Mouse (Mus musculus) ES-Bruce4 (cell line): ENCODE measurements at regions not wholly inside any gene's neighbourhood (a gene's known extent, or its start where the extent isn't known, plus 50 kb on each side); places are given as distances from the start of the nearest gene placed in this dataset.

Experiments
- H3K27ac ChIP-seq: 2 replicates; pipeline ENCODE4 v1.5.1; 2012; ENCODE audit warnings: low read length, inconsistent platforms; ENCODE audit not compliant: insufficient read depth
- H3K27me3 ChIP-seq: 2 replicates; pipeline ENCODE4 v1.6.1; 2012; ENCODE audit warnings: mild to moderate bottlenecking, low read length, inconsistent platforms; ENCODE audit not compliant: control insufficient read depth, poor library complexity, insufficient read depth, severe bottlenecking
- H3K36me3 ChIP-seq: 2 replicates; pipeline ENCODE4 v1.6.1; 2012; ENCODE audit warnings: inconsistent platforms, mild to moderate bottlenecking, low read length, moderate library complexity; ENCODE audit not compliant: control insufficient read depth, poor library complexity, insufficient read depth, severe bottlenecking
- H3K4me1 ChIP-seq: one replicate; pipeline ENCODE4 v1.8.1; 2011; ENCODE audit warnings: low read length; ENCODE audit not compliant: control insufficient read depth, insufficient read depth
- H3K4me3 ChIP-seq: 2 replicates; pipeline ENCODE4 v1.5.1; 2011; ENCODE audit warnings: low read depth, mild to moderate bottlenecking, low read length
- H3K9ac ChIP-seq: 2 replicates; pipeline ENCODE4 v1.6.1; 2012; ENCODE audit warnings: low read depth, mild to moderate bottlenecking, inconsistent platforms; ENCODE audit not compliant: poor library complexity, severe bottlenecking
- H3K9me3 ChIP-seq: replicated peaks from 2 replicates; pipeline ENCODE4 v1.6.1; 2012; ENCODE audit warnings: mild to moderate bottlenecking, low read length, inconsistent platforms; ENCODE audit not compliant: control insufficient read depth, poor library complexity, insufficient read depth, severe bottlenecking
- CTCF ChIP-seq: IDR thresholded peaks from one replicate; pipeline ENCODE4 v1.8.1; 2011; ENCODE audit warnings: low read depth, low read length
- EP300 ChIP-seq: IDR thresholded peaks from 2 replicates; pipeline ENCODE4 v1.6.1; 2011; ENCODE audit warnings: low read depth, low read length; ENCODE audit not compliant: insufficient read depth
- POLR2A ChIP-seq: IDR thresholded peaks from one replicate; pipeline ENCODE4 v1.8.1; 2011; ENCODE audit warnings: low read length; ENCODE audit not compliant: insufficient read depth

DNA sequence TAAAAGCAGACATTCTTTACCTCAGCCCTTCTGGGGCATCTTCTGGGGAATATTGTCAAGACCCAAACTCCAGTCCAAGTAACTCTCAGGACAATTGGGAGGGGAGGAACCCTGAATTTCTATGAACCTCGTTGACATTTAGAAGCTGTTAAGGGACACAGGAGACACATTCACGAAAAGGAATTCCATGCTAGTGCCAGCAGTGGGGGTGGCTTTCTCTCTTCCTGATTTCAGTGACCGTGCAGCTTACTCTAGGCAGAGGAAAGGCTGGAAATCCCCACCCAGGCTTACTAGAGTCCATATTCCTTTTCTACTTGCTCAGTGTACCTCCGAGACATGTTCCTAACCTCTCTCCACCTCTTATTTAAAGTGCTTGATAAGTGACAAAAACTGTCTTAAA, 239.9 kb upstream of the Tgfbr2 start:
- Histone ChIP-seq H3K27ac (no peak overlapping the region), H3K9ac (no peak overlapping the region), H3K36me3 (no peaks in the 10 kb centered on the region), H3K27me3 (no peaks in the 10 kb centered on the region), H3K9me3 (0 out of 2 replicates have a peak, but pooled peaks cover 3% of the 10 kb centered on the region), H3K4me3 (no peak overlapping the region), H3K4me1 (no peaks in the 10 kb centered on the region)
- TF ChIP-seq POLR2A, result no peak
- TF ChIP-seq EP300, result no peak
- TF ChIP-seq CTCF, result no peak

- TF ChIP-seq CTCF (no peak), EP300 (no peak), POLR2A (no peak)
- no peak overlapping the region for H3K4me3 ChIP-seq
- H3K9me3 ChIP-seq, result 0 out of 2 replicates have a peak, but pooled peaks cover 4% of the 10 kb centered on the region
- H3K36me3 ChIP-seq, result no peaks in the 10 kb centered on the region
- H3K27me3 ChIP-seq, result no peaks in the 10 kb centered on the region
- H3K9ac ChIP-seq, result no peak overlapping the region
- H3K4me1 ChIP-seq, result no peaks in the 10 kb centered on the region
- no peak overlapping the region for H3K27ac ChIP-seq
Observed at GRCm38 (mm10) chr9:116411067-116411466, 235.9 kb upstream of the Tgfbr2 start.

DNA sequence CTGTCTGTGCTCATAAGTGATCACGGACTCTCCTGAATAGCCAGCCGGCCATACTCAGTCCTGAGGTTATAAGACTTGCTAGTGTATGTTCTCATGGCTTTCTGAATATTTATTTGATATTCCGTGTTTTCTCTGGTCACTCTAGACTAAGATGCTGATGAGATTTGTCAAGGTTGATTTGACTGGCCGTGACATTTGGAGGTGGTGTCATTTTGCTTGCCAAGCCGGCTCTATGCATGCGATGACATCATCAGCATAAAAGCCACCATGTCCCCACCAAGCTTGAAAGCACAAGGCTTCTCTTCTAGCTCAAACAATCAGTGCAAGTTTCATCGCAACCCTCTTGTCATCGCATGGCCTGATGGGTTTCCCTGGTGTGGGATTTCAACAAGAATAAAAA, 235.3 kb upstream of the Tgfbr2 start:
- TF ChIP-seq POLR2A, result no peak
- TF ChIP-seq EP300, result no peak
- TF ChIP-seq CTCF, result no peak
- Histone ChIP-seq H3K4me1 (no peaks in the 10 kb centered on the region), H3K9me3 (0 out of 2 replicates have a peak, but pooled peaks cover 4% of the 10 kb centered on the region), H3K27ac (no peak overlapping the region), H3K9ac (no peak overlapping the region), H3K4me3 (no peak overlapping the region), H3K36me3 (no peaks in the 10 kb centered on the region), H3K27me3 (no peaks in the 10 kb centered on the region)

- no peak overlapping the region for H3K4me3 ChIP-seq
- 0 out of 2 replicates have a peak, but pooled peaks cover 4% of the 10 kb centered on the region for H3K9me3 ChIP-seq
- no peaks in the 10 kb centered on the region for H3K27me3 ChIP-seq
- no peaks in the 10 kb centered on the region for H3K36me3 ChIP-seq
- no peak for TF ChIP-seq CTCF
- no peak for TF ChIP-seq POLR2A
- TF ChIP-seq EP300, result no peak
- no peaks in the 10 kb centered on the region for H3K4me1 ChIP-seq
- H3K9ac ChIP-seq, result no peak overlapping the region
- no peak overlapping the region for H3K27ac ChIP-seq
Observed at GRCm38 (mm10) chr9:116408116-116408515, 233.0 kb upstream of the Tgfbr2 start.

DNA sequence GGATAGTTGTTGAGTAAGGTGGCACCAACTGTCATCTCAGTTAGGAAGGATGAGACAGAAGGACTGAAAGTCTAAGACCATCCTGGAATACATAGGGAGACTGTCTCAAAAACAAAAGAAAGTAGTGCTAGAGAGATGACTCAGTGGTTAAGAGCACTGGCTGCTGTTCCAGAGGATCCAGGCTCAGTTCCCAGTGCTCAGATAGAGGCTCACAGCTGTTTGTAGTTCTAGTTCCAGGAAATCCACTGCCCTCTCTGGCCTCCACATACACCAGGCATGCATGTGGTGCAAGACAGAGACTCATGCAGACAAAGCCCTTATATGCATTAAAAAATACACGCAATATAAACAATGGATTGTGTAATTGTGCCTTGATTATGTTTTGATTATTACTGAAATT, 229.9 kb upstream of the Tgfbr2 start:
- Histone ChIP-seq H3K4me3 (no peak overlapping the region), H3K9me3 (0 out of 2 replicates have a peak, but pooled peaks cover 2% of the 10 kb centered on the region), H3K4me1 (no peaks in the 10 kb centered on the region), H3K36me3 (no peaks in the 10 kb centered on the region), H3K27ac (no peak overlapping the region), H3K9ac (no peak overlapping the region), H3K27me3 (no peaks in the 10 kb centered on the region)
- TF ChIP-seq CTCF (no peak), EP300 (no peak), POLR2A (no peak)

DNA sequence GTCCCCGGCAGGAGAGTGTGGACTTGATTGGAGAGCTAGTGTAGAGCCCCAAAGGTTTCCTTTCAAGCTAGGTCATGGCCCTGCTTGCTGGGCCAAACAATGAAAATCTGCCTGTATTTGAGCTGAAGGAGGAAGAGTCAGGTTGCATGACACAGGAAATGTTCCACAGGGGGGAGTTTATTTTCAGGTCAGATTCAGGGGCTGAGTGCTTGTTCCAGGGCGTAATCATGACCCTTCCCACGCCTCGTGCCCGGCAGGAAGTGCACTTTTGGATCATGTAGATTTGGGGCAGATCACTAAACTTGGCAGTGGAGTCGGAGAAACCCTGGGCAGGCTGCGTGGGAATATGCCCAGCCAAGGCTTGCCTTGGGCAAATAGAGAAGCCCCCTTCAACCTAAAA, 226.7 kb upstream of the Tgfbr2 start:
- no peak for TF ChIP-seq EP300
- TF ChIP-seq POLR2A, result no peak
- no peak for TF ChIP-seq CTCF
- Histone ChIP-seq H3K4me3 (no peak overlapping the region), H3K9me3 (no peaks in the 10 kb centered on the region), H3K27ac (no peak overlapping the region), H3K36me3 (no peaks in the 10 kb centered on the region), H3K27me3 (no peaks in the 10 kb centered on the region), H3K4me1 (no peaks in the 10 kb centered on the region), H3K9ac (no peak overlapping the region)
